Mouse (Mus musculus) embryo, embryonic 9.5 days (tissue): ENCODE measurements around the gene Mta1.

Experiments
- DNase-seq: peaks from one replicate; pipeline ENCODE4 v3.0.0-alpha.2; 2017; ENCODE audit errors: extremely low spot score

The Mta1 gene

GRCm38 (mm10) chr12:113097749-113098281 lies at the start of gene Mta1:
Gene Mta1 (plus strand): TSS chr12:113098278.
- DNase-seq = peak; percentile 67

DNA sequence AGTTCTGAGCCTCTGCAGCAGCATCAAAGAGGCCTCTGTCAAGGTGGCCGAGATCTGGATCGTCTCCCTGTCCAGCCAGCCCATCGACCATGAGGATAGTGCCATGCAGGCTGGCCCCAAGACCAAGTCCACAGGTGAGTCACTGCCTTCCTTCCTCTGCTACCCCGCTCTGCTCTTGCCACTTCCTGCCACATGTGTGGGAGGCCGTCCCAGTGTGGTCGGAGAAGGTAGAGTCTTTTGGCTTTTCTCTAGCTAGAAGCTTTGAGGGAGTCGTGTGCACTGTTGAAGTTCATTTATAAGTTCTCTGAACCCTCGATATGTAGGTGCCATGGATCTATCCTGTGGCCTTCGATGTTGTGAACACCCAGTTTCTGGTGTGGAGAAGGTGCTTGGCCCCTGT lies 48.2 kb upstream of the Mta1 start:
- DNase-seq = no peak

GRCm38 (mm10) chr12:113050671-113051070 lies 47.4 kb upstream of the Mta1 start:
- no peak for DNase-seq

- DNase-seq = no peak
Measured at GRCm38 (mm10) chr12:113051628-113052403, 46.3 kb upstream of the Mta1 start.

GRCm38 (mm10) chr12:113056089-113056488 lies 42.0 kb upstream of the Mta1 start:
- no peak for DNase-seq

GRCm38 (mm10) chr12:113060178-113060577 lies 37.9 kb upstream of the Mta1 start:
- no peak for DNase-seq

DNA sequence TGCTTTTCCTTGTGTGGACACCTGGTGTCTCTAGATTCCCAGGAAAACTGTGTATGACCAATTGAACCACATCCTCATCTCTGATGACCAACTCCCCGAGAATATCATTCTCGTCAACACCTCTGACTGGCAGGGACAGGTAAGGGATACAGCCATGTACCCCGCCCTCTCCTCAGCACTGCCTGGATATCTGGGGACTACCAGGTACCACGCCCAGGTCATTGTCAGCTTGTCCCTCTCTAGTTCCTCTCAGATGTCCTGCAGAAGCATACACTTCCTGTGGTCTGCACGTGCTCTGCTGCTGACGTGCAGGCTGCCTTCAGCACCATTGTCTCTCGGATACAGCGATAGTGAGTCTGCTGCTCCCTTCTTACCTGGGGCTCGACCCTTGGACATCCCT lies 36.5 kb upstream of the Mta1 start:
- no peak for DNase-seq

DNA sequence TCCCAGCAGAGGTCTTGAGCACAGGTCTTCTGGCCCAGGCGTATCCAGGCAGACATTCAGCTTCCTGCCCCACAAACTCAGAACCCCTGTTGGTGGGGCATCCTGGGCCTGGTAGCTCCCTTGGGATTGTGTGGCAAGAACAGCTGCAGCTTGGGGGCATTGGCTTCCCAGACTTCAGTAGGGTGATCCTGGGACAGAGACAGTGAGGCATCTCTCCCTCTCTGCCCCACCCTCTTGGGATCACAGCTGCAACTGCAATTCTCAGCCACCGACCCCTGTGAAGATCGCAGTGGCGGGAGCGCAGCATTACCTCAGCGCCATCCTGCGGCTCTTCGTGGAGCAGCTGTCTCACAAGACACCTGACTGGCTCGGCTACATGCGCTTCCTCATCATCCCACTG lies 35.9 kb upstream of the Mta1 start:
- no peak for DNase-seq

DNA sequence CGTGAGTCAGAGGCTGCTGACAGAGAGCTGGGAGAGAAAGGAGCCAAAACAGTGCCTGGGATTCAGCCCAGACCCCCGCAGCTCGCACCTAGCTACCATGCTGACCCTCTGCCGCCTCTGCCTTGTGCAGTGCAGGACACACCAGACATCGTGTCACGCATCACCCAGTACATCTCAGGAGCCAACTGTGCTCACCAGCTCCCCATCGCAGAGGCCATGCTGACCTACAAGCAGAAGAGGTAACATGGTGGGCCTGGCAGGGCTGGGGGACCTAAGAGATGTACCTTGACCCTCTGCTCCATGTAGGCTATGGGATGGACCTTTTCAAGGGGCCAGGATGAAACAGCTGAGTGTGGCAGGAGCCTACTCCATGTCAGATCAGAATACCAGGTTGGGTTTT lies 34.4 kb upstream of the Mta1 start:
- DNase-seq = no peak

DNA sequence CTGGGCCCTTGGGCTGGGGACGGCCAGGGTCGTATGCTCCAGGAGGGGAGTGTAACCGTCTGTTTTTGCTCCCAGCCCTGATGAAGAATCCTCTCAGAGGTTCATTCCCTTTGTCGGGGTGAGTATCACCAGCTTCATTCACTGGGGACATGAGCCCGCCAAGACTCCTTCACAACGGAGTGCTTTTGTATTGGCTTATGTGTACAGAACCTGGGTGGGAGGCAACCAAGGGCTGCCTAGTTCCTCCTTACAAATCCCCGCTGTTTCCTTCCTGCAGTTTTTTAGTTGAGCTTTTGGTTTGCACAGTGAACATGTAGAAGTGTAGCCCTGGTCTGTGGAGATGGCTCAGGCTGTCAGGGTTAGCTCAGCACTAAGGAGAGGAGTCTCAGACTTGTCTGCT lies 30.1 kb upstream of the Mta1 start:
- no peak for DNase-seq

DNA sequence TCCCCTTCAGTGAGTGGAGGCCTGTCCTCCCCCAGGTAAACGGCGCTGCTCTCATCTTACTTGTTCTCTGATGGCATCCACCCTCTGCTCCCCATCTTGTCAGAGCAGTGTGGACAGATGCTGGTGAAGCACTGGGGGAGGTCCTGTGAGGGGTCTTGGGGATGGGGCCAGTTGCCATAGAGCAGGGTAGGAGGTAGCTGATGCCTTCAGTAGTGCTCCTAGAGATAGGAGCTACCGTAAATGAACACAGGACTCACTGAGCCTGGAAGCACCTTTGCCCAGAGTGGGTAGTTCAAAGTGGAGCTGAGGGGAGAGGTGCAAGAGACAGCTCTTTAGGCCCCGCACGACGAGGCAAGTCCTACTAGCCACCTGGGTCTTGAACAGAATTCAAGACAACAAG lies 28.7 kb upstream of the Mta1 start:
- DNase-seq = no peak

- no peak for DNase-seq
Measured at GRCm38 (mm10) chr12:113071321-113071720, 26.8 kb upstream of the Mta1 start.

DNA sequence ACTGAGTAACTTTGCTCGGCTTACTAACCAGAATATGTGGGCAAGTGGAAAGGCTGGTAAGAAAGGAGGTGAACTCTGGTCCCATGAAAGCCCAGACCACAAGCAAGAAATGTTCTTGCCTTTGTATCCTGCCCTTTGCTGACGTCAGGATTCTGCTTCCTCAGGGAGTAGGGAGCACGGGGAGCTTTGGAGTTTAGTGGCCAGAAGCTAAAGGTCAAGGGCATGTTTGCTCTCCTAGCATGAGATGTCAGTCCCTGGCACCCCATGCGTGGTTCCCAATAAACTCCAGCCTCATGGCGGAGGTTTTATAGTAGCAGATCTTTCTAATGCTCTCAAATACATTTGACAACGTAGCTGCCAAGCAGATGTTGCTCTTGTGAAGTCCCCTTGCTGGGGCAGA lies 26.3 kb upstream of the Mta1 start:
- no peak for DNase-seq

- DNase-seq = peak; percentile 42
Measured at GRCm38 (mm10) chr12:113073420-113074328, 24.4 kb upstream of the Mta1 start.

GRCm38 (mm10) chr12:113074329-113075062 lies 23.6 kb upstream of the Mta1 start, which contains the start of gene Tex22:
Gene Tex22 (plus strand): TSS chr12:113074502.
- peak; percentile 85 for DNase-seq

GRCm38 (mm10) chr12:113075063-113075454 lies 23.0 kb upstream of the Mta1 start:
- peak; percentile 83 for DNase-seq

- DNase-seq = no peak
Measured at GRCm38 (mm10) chr12:113075486-113075885, 22.6 kb upstream of the Mta1 start.

DNA sequence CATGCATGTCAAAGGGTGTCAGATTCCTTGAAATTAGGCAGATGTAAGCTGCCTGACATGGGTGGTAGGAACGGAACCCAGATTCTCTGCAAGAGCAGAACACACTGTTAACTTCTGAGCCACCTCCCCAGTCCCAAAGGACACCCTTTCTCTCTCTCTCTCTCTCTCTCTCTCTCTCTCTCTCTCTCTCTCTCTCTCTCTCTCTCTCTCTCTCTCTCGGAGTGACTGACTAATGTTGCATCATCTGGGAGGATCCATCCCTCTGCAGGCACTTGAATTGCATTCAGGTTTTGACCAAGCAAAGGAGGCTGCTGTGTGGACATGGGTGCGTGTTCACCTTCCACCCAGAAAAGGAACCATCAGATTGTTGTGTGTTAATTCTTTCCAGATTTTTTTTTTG lies 10.8 kb upstream of the Mta1 start:
- no peak for DNase-seq

DNA sequence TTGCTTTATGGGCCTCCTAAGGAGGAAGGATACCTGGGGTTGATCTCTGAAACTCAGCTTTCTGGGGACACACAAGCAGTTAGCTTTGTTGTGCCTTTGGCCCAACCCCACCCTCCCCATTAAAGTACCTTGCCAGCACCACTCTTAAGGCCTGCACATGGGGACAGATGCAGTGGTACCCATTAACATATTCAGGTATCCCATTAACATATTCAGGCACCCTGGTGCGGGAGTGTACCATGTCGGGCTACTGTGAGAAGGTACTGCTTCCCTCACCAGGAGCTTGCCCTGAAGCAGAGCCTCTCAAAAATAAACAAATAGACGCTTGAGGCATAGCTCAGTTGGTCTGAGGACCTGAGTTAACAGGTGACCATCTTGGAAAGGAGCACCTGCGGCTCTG lies 10.1 kb upstream of the Mta1 start:
- DNase-seq = no peak

GRCm38 (mm10) chr12:113089107-113089506 lies 9.0 kb upstream of the Mta1 start:
- DNase-seq = no peak

DNA sequence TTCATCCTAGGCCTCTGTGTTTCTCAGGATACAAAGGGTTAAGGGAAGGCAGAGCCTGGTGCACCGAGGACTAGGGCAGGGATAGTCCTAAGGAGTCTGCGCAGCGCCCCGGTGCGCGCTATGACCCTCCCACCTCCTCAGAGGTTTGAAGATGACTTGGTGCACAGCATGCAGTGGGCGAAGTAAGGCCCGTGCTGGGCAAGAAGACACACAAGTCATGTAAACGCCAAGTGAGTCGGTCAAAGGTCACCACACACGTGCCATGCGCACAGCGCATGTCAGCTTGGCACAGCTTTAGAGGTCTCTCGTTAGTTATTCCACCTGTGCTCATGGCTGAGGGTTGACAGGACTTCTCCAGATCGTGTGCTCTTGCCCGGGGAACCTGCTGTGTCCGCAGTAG lies 8.0 kb upstream of the Mta1 start:
- DNase-seq = no peak

- DNase-seq = no peak
Measured at GRCm38 (mm10) chr12:113097040-113097439, 1.0 kb upstream of the Mta1 start.
